Mouse (Mus musculus): ENCODE measurements at regions not wholly inside any gene's neighbourhood (a gene's known extent, or its start where the extent isn't known, plus 50 kb on each side); places are given as distances from the start of the nearest gene placed in this dataset.

DNA sequence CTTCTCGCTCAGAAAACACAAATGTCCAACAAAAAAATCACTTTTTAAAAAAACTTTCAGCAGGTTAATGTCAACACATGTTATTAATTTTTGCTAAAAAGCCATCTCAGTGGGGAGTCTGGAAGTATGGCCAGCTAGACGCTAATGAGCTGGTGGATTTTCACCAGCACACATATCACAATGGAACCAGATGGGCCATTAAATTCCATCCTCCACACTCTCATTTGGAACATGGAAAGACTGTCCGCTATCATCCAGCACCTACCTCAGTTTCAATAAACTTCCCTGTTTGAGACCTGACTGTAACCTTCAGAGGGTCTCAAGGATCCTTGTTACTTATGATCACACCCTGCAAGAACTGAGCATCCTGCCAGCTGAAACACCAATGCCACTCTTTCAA, 296.7 kb downstream of the Dcdc2c start:
- TF ChIP-seq POLR2A (IDR thresholded peaks at IDR 0.05; ENCODE audit: borderline replicate concordance, extremely low read depth, low read depth, low read length) (no peak), CTCF (IDR thresholded peaks at IDR 0.05; ENCODE audit: insufficient read depth, low read length) (no peak)
